Mouse (Mus musculus) heart, adult 2 months (tissue): ENCODE data around the gene Tspan4. TPM values are rescaled to one million over a fixed set of nuclear protein-coding genes. Genes with fewer than 3 reads are reported as not detected.
A peak's percentile ranks its signal among the peaks of the same experiment; 100 is the strongest.

Experiments
- DNase-seq, 2 experiments: peaks; one replicate each; pipeline ENCODE4 v3.0.0; 2021
- H3K27ac ChIP-seq: fragments of 200-600 bp; 2 replicates; pipeline ENCODE4 v1.8.1; 2022
- H3K27me3 ChIP-seq: fragments of 200-500 bp; 2 replicates; pipeline ENCODE4 v1.6.1; 2012; ENCODE audit warnings: mild to moderate bottlenecking, low read length, inconsistent platforms, mixed read lengths; ENCODE audit not compliant: control insufficient read depth, insufficient read depth
- H3K36me3 ChIP-seq: fragments of 200-500 bp; 2 replicates; pipeline ENCODE4 v1.6.1; 2012; ENCODE audit warnings: low read length, inconsistent platforms; ENCODE audit not compliant: control insufficient read depth, insufficient read depth
- H3K4me1 ChIP-seq: fragments of 200-500 bp; 2 replicates; pipeline ENCODE4 v1.6.1; 2011; ENCODE audit warnings: low read length; ENCODE audit not compliant: control insufficient read depth, insufficient read depth
- H3K4me3 ChIP-seq: fragments of 200-600 bp; 2 replicates; pipeline ENCODE4 v1.8.1; 2022
- H3K79me2 ChIP-seq: fragments of 200-500 bp; replicated peaks from 2 replicates; pipeline ENCODE4 v1.6.1; 2012; ENCODE audit warnings: mild to moderate bottlenecking, inconsistent platforms, low read length, moderate library complexity, mixed read lengths; ENCODE audit not compliant: control insufficient read depth, insufficient read depth
- H3K9ac ChIP-seq: fragments of 200-500 bp; 2 replicates; pipeline ENCODE4 v1.6.1; 2012; ENCODE audit warnings: low read depth, mild to moderate bottlenecking, control low read depth, inconsistent platforms, low read length, mixed read lengths
- CTCF ChIP-seq: fragments of 200-600 bp; IDR thresholded peaks from 2 replicates; pipeline ENCODE4 v1.8.1; 2022; ENCODE audit warnings: antibody characterized with exemption, mild to moderate bottlenecking, moderate library complexity
- EP300 ChIP-seq: fragments of 200-500 bp; IDR thresholded peaks from 2 replicates; pipeline ENCODE4 v1.6.1; 2011; ENCODE audit warnings: low read depth, low read length, control low read depth; ENCODE audit not compliant: insufficient read depth
- POLR2A ChIP-seq: fragments of 200-500 bp; IDR thresholded peaks from 2 replicates; pipeline ENCODE4 v1.6.1; 2011; ENCODE audit warnings: mild to moderate bottlenecking, low read depth, low read length, control low read depth; ENCODE audit not compliant: insufficient read depth
- WGBS: fragments of 180-500 bp; shearing (Covaris S2); methylation state at CpG from one replicate; pipeline ENCODE4 v1.1.7; 2018; 5-methylcytosine and 5-hydroxymethylcytosine counted together
- intact Hi-C: fragments of 180-260 bp; cut with DNase I; formaldehyde crosslinking; loops from one replicate; pipeline ENCODE4 v1.15.1; 2025
- polyA plus RNA-seq: library from polyadenylated mRNA; depleted of rRNA; stranded (reverse); fragments of >200 nt; gene quantifications from 2 replicates; pipeline ENCODE4 v1.2.3, GENCODE M21; 2012
- total RNA-seq, 2 experiments: library from RNA; stranded (reverse); gene quantifications; 2 replicates each; pipeline ENCODE4 v1.2.3; 2021

The Tspan4 gene
- total and polyA plus RNA-seq, 3 experiments: 17.1 to 77.5 (median 40.0) TPM

DNA sequence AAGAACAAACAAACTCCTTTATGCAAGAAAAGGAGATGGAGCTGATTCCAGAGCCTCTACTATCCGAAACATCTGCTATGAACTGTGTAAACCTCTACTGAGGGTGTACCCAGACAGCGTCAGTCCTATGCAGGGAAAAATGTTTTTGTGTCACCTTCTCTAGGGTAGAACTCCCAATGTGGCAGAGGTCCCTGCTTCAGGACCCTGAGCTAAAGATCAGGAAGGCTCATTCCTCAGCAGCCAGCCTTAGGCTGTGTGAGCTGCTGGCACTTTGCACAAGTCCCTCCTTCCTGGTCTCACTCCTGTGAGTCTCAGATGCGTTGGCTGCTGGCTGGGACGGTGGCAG is 50.5 kb downstream of the Tspan4 start:
- DNase-seq: no peak
- H3K36me3 ChIP-seq: no peaks in the 10 kb centered on the region
- H3K27me3 ChIP-seq: no peaks in the 10 kb centered on the region
- H3K4me3 ChIP-seq: no peak overlapping the region
- H3K27ac ChIP-seq: no peak overlapping the region
- no peak for TF ChIP-seq CTCF
- TF ChIP-seq POLR2A: no peak
- TF ChIP-seq EP300: no peak
- no peaks in the 10 kb centered on the region for H3K79me2 ChIP-seq
- WGBS: 88% methylated on average over 4 of the region's 4 CpGs
- no peaks in the 10 kb centered on the region for H3K4me1 ChIP-seq
- intact Hi-C loops: loop anchor here (1.0 to 5.0 kb wide), 4 partner anchors 44 to 137 kb away; partner anchors contain the start of gene Taldo1
- no peak overlapping the region for H3K9ac ChIP-seq

- H3K27me3 ChIP-seq: no peaks in the 10 kb centered on the region
- H3K4me1 ChIP-seq: peaks cover 9% of the 10 kb centered on the region
- TF ChIP-seq POLR2A: no peak
- no peak overlapping the region for H3K27ac ChIP-seq
- no peak for DNase-seq
- no peaks in the 10 kb centered on the region for H3K79me2 ChIP-seq
- H3K4me3 ChIP-seq: no peak overlapping the region
- WGBS: 73% methylated on average over 1 of the region's 1 CpGs
- H3K36me3 ChIP-seq: no peaks in the 10 kb centered on the region
- intact Hi-C loops: loop anchor here (5.0 kb wide), 1 partner anchor 77 kb away; no protein-coding TSS in a partner anchor
- H3K9ac ChIP-seq: no peak overlapping the region
These were observed 60.5 kb downstream of the Tspan4 start for GRCm38 (mm10) chr7:141535570-141535969.

DNA sequence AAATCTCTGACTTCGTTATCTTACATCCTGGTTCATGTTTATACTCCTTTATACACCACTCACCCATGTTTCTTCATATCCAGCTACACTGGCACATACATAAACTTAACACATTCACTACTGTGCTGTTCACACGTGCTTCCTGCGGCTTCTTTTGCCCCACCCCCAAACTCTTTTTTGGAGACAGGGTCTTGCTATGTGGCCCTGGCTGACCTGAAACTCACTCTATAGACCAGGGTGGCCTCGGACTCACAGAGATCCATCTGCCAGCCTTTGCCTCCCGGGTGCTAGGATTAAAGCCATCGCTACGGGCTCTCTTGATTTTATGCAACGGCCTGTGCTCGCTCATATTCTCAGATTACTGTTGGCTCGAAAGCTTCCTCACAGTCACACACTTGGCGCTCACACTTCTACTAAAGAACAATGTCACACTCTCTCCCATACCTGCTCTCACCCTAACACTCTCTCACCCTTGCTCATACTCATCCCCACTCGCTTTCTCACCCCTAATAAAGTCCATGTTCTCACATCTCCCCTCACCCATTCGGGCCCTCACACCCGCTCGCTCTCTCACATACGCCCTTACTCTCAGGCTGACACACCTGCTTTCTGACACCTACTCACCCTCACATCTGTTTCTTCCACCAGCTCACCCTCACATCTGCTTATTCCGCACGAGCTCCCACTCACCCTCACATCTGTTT is 64.0 kb downstream of the Tspan4 start:
- Histone ChIP-seq H3K27ac (peak overlapping the region; percentile 86), H3K4me1 (peaks cover 10% of the 10 kb centered on the region), H3K27me3 (no peaks in the 10 kb centered on the region), H3K36me3 (no peaks in the 10 kb centered on the region), H3K79me2 (no peaks in the 10 kb centered on the region), H3K9ac (peak overlapping the region; percentile 83), H3K4me3 (peak overlapping the region; percentile 85)
- intact Hi-C loops: loop anchor here (5.0 kb wide), 1 partner anchor 73 kb away; no protein-coding TSS in a partner anchor
- WGBS: 7% methylated on average over 18 of the region's 18 CpGs
- no peak for TF ChIP-seq CTCF
- no peak for TF ChIP-seq POLR2A
- no peak for TF ChIP-seq EP300
- DNase-seq: peak in 1 of 2 experiments; percentile 29

GRCm38 (mm10) chr7:141539556-141540311 is 64.7 kb downstream of the Tspan4 start, which contains the start of gene Chid1:
Chid1 (minus strand) TSS chr7:141539857.
- H3K9ac ChIP-seq: peak within 1 kb of the TSS; percentile 83
- H3K36me3 ChIP-seq: no peaks in the 10 kb centered on the region
- peak; percentile 99 for DNase-seq
- intact Hi-C loops: loop anchor here (1.0 to 5.0 kb wide), 2 partner anchors 22 to 73 kb away; no protein-coding TSS in a partner anchor
- H3K79me2 ChIP-seq: no peaks in the 10 kb centered on the region
- H3K27ac ChIP-seq: peak within 1 kb of the TSS; percentile 86
- WGBS: under 1% methylated on average over 46 of the region's 46 CpGs
- H3K27me3 ChIP-seq: no peaks in the 10 kb centered on the region
- peak; percentile 99 for TF ChIP-seq POLR2A
- peak; percentile 75 for TF ChIP-seq EP300
- TF ChIP-seq CTCF: no peak
- H3K4me3 ChIP-seq: peak within 1 kb of the TSS; percentile 85
- H3K4me1 ChIP-seq: peaks cover 10% of the 10 kb centered on the region

DNA sequence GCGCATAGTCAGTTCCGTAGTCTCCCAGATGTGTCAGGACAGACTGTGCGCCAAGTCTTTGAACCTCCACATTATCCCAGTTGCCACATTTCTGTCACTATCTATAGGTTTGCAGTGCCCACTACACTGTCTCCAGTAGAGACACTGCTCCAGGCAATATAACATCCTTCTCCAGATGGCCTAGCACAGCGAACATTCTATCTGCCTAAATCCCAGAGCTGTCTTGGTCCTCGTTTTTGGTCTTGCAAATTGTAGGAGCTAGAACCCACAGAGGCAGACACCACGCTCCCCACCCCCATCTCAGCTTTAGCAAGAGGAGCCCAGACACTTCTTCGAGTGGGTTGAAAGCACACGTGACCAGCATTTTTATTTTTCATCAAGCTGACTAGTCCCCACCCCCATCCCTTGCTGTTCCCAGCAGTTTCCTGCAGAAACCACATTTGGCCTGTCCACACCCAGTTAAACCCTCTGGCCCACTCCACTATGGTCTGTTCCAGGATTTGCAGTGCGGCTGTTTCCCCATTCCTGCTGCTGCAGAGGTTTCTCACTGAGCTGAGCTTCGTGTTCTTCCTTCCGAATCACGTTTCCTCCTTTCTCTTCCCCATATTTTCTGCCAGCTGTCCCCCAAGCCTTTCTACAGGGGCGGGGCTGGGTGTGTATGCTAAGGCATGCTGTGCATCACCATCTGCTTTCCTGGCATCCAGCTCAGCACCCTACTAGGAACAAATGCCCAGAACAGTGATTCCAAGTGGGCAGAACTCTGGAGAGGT is 65.5 kb downstream of the Tspan4 start:
- Histone ChIP-seq H3K27ac (peak overlapping the region; percentile 69), H3K36me3 (no peaks in the 10 kb centered on the region), H3K9ac (peak overlapping the region; percentile 60), H3K79me2 (no peaks in the 10 kb centered on the region), H3K4me1 (peaks cover 10% of the 10 kb centered on the region), H3K27me3 (no peaks in the 10 kb centered on the region), H3K4me3 (peak overlapping the region; percentile 85)
- intact Hi-C loops: loop anchor here (1.0 kb wide), 1 partner anchor 21 kb away; no protein-coding TSS in a partner anchor
- 41% methylated on average over 13 of the region's 13 CpGs for WGBS
- DNase-seq: peak; percentile 62 to 83
- peak; percentile 45; the same call in 1 of the 2 replicates for TF ChIP-seq POLR2A
- TF ChIP-seq CTCF: no peak
- peak; percentile 63 for TF ChIP-seq EP300
